Mouse (Mus musculus) stomach, postnatal 0 days (tissue): ENCODE data around the gene Sox12.
A peak's percentile ranks its signal among the peaks of the same experiment; 100 is the strongest.

ENCODE experiments used
- CTCF ChIP-seq: IDR thresholded peaks from 2 replicates; pipeline ENCODE4 v1.5.1; 2016; ENCODE audit warnings: antibody characterized with exemption, low read depth, mild to moderate bottlenecking, moderate library complexity
- EP300 ChIP-seq: optimal IDR thresholded peaks from 2 replicates; pipeline ENCODE3; 2016; ENCODE audit warnings: antibody characterized with exemption

DNA sequence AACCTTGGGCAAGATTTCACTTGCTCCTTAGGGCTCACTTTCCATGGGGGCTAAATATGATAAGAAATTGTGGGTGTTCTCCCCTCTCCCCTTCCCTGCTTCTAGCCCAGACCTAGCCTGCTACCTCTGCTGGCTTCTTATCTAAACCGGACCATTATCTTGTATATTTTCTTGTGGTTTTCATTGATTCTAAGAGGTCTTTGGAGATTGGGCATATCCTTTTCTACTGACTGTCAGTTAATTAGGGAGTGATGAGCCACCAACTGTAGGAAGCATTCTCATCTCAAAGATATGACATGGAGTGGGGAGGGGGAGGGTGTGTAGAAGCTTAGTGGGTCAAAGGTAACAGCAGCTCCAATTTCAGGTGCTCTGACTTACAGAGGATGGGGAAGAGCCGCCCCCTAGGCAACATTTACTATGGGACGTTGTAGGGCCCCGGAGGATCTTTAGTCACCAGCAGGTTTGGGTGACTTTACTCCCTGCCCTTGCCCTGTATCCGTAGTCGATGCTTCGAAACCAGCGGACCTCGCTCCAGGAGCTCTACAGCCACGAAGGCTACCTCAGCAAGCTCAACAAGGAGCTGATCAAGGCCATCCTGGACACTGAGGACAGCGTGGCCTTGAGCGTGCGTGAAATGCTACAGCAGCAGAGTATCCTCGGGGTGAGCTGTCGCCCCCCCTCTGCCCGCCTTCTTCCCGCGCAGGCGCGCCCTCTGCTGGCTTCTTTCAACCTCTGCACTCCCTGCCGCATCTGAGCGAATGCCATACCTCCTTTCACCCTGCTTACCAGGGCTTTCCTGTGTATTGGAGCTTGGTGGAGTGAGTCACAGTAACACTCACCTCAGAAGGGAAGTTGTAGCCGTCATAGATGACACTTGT, 39.4 kb upstream of the Sox12 start:
- peak; percentile 98 for TF ChIP-seq CTCF
- no peak for TF ChIP-seq EP300
